Mouse (Mus musculus): ENCODE data around the gene Cux1. TPM values are rescaled to one million over a fixed set of nuclear protein-coding genes. Genes with fewer than 3 reads are reported as not detected.

The Cux1 gene
- 35.0 and 39.5 TPM in 2 replicates for polyA plus RNA-seq (2012; rRNA removed; ENCODE audit: low replicate concordance)

GRCm38 (mm10) chr5:136567176-136568025 is at the start of gene Cux1:
TSS of gene Cux1 (minus strand) at chr5:136567490.

GRCm38 (mm10) chr5:136246452-136246838 is 320.8 kb downstream of the Cux1 start, which contains the start of gene Sh2b2:
TSS of gene Sh2b2 (minus strand) at chr5:136246556.

GRCm38 (mm10) chr5:136198474-136199391 is 368.6 kb downstream of the Cux1 start, which contains the start of gene Prkrip1:
TSS of gene Prkrip1 (minus strand) at chr5:136198963.

Other genes with a start within 250 kb of the Cux1 start
- gene Myl10, start 125.7 kb upstream of the Cux1 start, polyA plus RNA-seq (2012; rRNA removed; ENCODE audit: low replicate concordance): 0.20 TPM in 1 of 2 replicates, not detected in the other

All from mammary gland, adult 2 months (tissue).